10 mouse cellular contexts compared by ENCODE assay signal in the genomic region with DNA sequence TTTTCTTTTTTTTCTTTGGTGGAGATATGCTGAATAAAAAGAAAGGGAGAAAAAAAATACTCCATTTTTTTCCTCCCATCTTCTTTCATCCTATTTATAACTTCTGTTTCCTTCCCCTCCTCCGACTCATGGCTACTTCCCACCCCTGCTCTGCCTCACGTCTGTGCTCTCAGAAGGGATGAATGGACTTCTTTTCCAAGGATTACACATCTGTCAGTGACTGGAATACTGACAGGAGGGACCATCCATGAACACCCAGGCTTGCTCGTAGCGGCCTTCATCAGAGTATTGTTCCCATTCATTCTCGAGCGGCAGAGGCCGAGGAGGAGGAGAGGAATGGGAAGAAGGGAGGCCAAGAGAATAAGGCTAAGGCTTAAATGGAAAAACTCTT. TPM values are rescaled to one million over a fixed set of nuclear protein-coding genes. Genes with fewer than 3 reads are reported as not detected.
DNase-seq lines count a peak whose midpoint lies in the region; ATAC-seq and TF ChIP-seq lines count a peak whose summit lies in the region.
"Had no signal": no experiment of that assay in that cellular context is flagged by ENCODE, and none has a peak within 500 bp of the region (broad histone marks: within the 10 kb centered on the region; RNA-seq: fewer than 3 reads in every experiment).

No protein-coding gene starts in this region.

- H3K27me3 ChIP-seq in heart, embryonic 14.5 days (ENCODE audit: control insufficient read depth, insufficient read depth, low read length): no peaks in the 10 kb centered on the region
- H3K27me3 ChIP-seq in lung, embryonic 14.5 days (ENCODE audit: insufficient read depth, low read length): no peaks in the 10 kb centered on the region
- H3K27me3 ChIP-seq in embryonic facial prominence, embryonic 14.5 days (replicated peaks; ENCODE audit: control insufficient read depth, insufficient read depth, low read length): no peaks in the 10 kb centered on the region; the same call in 1 of the 2 replicates

- TF ChIP-seq POLR2A in lung, adult 2 months (IDR thresholded peaks at IDR 0.05; ENCODE audit: borderline replicate concordance, extremely low read depth, low read depth, low read length): no peak
- no peak for TF ChIP-seq POLR2A in bone marrow macrophage, adult 2 months (IDR thresholded peaks at IDR 0.05; ENCODE audit: borderline replicate concordance, low read depth, low read length)

- no peak overlapping the region for H3K4me3 ChIP-seq in heart, embryonic 14.5 days (ENCODE audit: control insufficient read depth in 1 of 2, insufficient read depth in 1 of 2, low read depth in 1 of 2, low read length in 2 of 2)
- H3K4me3 ChIP-seq in lung, embryonic 14.5 days (ENCODE audit: low read depth, low read length): no peak overlapping the region
- no peak overlapping the region for H3K4me3 ChIP-seq in lung, adult 2 months (replicated peaks; ENCODE audit: extremely low read depth, low read depth, low read length)
- H3K4me3 ChIP-seq in bone marrow macrophage, adult 2 months (ENCODE audit: insufficient read depth, low read length): peak overlapping the region; percentile 34; the same call in 1 of the 2 replicates
- no peak overlapping the region for H3K4me3 ChIP-seq in embryonic facial prominence, embryonic 14.5 days (ENCODE audit: low read depth, low read length)
- H3K4me3 ChIP-seq: left cerebral cortex, adult 2 months had no signal

- TF ChIP-seq CTCF in lung, embryonic 14.5 days (IDR thresholded peaks at IDR 0.05; ENCODE audit: low read depth): no peak
- no peak for TF ChIP-seq CTCF in lung, adult 2 months (IDR thresholded peaks at IDR 0.05; ENCODE audit: insufficient read depth, low read length)
- TF ChIP-seq CTCF in bone marrow macrophage, adult 2 months (IDR thresholded peaks at IDR 0.05; ENCODE audit: low read depth, low read length): no peak

- no peaks in the 10 kb centered on the region for H3K9me3 ChIP-seq in heart, embryonic 14.5 days (ENCODE audit: control insufficient read depth, low read length)
- no peaks in the 10 kb centered on the region for H3K9me3 ChIP-seq in lung, embryonic 14.5 days (ENCODE audit: low read depth, low read length)
- no peaks in the 10 kb centered on the region for H3K9me3 ChIP-seq in embryonic facial prominence, embryonic 14.5 days (ENCODE audit: control insufficient read depth, low read length)

- no peak for ATAC-seq in heart, embryonic 14.5 days (ENCODE audit: insufficient number of reproducible peaks, insufficient read depth, low FRiP score, low read depth)
- no peak for ATAC-seq in lung, embryonic 14.5 days (ENCODE audit: insufficient read depth)
- ATAC-seq in embryonic facial prominence, embryonic 14.5 days (ENCODE audit: low read depth): no peak
- ATAC-seq in megakaryocyte-erythroid progenitor cell, adult 5-6 weeks (replicated peaks; ENCODE audit: low FRiP score, low TSS enrichment, poor library complexity, severe bottlenecking): no peak

- no peak for DNase-seq in heart, adult 9 months (ENCODE audit: low spot score in 2 of 2)
- DNase-seq in lung, embryonic 14.5 days: no peak
- DNase-seq in lung, adult 2 months: no peak
- peak; percentile 25 for DNase-seq in embryonic facial prominence, embryonic 14.5 days (ENCODE audit: low spot score)
- DNase-seq in cerebellum, adult 18-20 months: no peak
- DNase-seq: kidney, adult 18-20 months had no signal

- H3K27ac ChIP-seq in heart, embryonic 14.5 days (replicated peaks in 1 of 2; ENCODE audit: control insufficient read depth in 1 of 2, insufficient read depth in 1 of 2, low read depth in 2 of 2, low read length in 2 of 2): peak overlapping the region; percentile 35 to 63; a peak in 3 of 4 replicates
- peak overlapping the region; percentile 74 for H3K27ac ChIP-seq in lung, embryonic 14.5 days (ENCODE audit: low read depth)
- H3K27ac ChIP-seq in bone marrow macrophage, adult 2 months (ENCODE audit: insufficient read depth, low read depth, low read length): peak overlapping the region; percentile 61
- peak overlapping the region; percentile 39; the same call in 1 of the 2 replicates for H3K27ac ChIP-seq in embryonic facial prominence, embryonic 14.5 days (replicated peaks; ENCODE audit: low read depth, low read length)
- H3K27ac ChIP-seq: left cerebral cortex, adult 2 months had no signal

- H3K4me1 ChIP-seq in heart, embryonic 14.5 days (ENCODE audit: control insufficient read depth in 2 of 2, insufficient read depth in 2 of 2, low read length in 2 of 2): peaks cover 9 to 23% of the 10 kb centered on the region in 2 experiments; a peak in 3 of 4 replicates
- peaks cover 35% of the 10 kb centered on the region for H3K4me1 ChIP-seq in lung, embryonic 14.5 days (ENCODE audit: insufficient read depth)
- H3K4me1 ChIP-seq in lung, adult 2 months (ENCODE audit: control insufficient read depth, insufficient read depth, low read length): peaks cover 13% of the 10 kb centered on the region
- H3K4me1 ChIP-seq in bone marrow macrophage, adult 2 months (ENCODE audit: control insufficient read depth, insufficient read depth, low read length): peaks cover 32% of the 10 kb centered on the region
- H3K4me1 ChIP-seq in embryonic facial prominence, embryonic 14.5 days (ENCODE audit: control insufficient read depth, insufficient read depth, low read length): peaks cover 36% of the 10 kb centered on the region

- H3K4me2 ChIP-seq in heart, embryonic 14.5 days (ENCODE audit: low read length): peak overlapping the region; percentile 21; the same call in 1 of the 2 replicates
- peak overlapping the region; percentile 31; the same call in 1 of the 2 replicates for H3K4me2 ChIP-seq in lung, embryonic 14.5 days
- H3K4me2 ChIP-seq in embryonic facial prominence, embryonic 14.5 days (ENCODE audit: low read depth, low read length): peak overlapping the region; percentile 10; the same call in 1 of the 2 replicates

- H3K9ac ChIP-seq in heart, embryonic 14.5 days (ENCODE audit: low read length): no peak overlapping the region
- no peak overlapping the region for H3K9ac ChIP-seq in lung, embryonic 14.5 days
- no peak overlapping the region for H3K9ac ChIP-seq in embryonic facial prominence, embryonic 14.5 days (ENCODE audit: low read depth, low read length)

- WGBS in heart, embryonic 14.5 days: 50% methylated on average over 7 of the region's 7 CpGs
- 38% methylated on average over 7 of the region's 7 CpGs for WGBS in lung, embryonic 14.5 days
- WGBS in lung, adult 2 months: 31% methylated on average over 7 of the region's 7 CpGs
- 31% methylated on average over 7 of the region's 7 CpGs for WGBS in embryonic facial prominence, embryonic 14.5 days

- H3K36me3 ChIP-seq in heart, embryonic 14.5 days (ENCODE audit: control insufficient read depth, insufficient read depth, low read length): no peaks in the 10 kb centered on the region
- no peaks in the 10 kb centered on the region for H3K36me3 ChIP-seq in lung, embryonic 14.5 days (ENCODE audit: insufficient read depth)
- no peaks in the 10 kb centered on the region for H3K36me3 ChIP-seq in embryonic facial prominence, embryonic 14.5 days (ENCODE audit: control insufficient read depth, insufficient read depth, low read length)

RNA-seq across cellular contexts. Expression of a gene that starts 31.5 kb away (rescaled TPM):
- polyA plus RNA-seq in heart, embryonic 14.5 days (2014; fragmentation: Nextera tagmentation; extraction: Ambion mirVana): 44.1 and 47.0 TPM in 2 replicates
- polyA plus RNA-seq in lung, embryonic 14.5 days (2014; fragmentation: Nextera tagmentation; extraction: Ambion mirVana): 79.2 and 87.6 TPM in 2 replicates
- 57.3 and 67.2 TPM in 2 replicates for polyA plus RNA-seq in lung, adult 2 months (2012; rRNA removed)
- 7.4 and 7.9 TPM in 2 replicates for polyA plus RNA-seq in bone marrow macrophage, adult 2 months (2012; ENCODE audit: insufficient read depth, insufficient read length, missing spikeins)
- 32.7 and 35.8 TPM in 2 replicates for polyA plus RNA-seq in embryonic facial prominence, embryonic 14.5 days (2014; fragmentation: Nextera tagmentation; extraction: Ambion mirVana)
- total RNA-seq in megakaryocyte-erythroid progenitor cell, adult 5-6 weeks (2014; fragmentation: Nextera tagmentation): 9.9 and 13.4 TPM in 2 replicates
- total RNA-seq in megakaryocyte-erythroid progenitor cell, adult 5-6 weeks (2017): 3.2 and 11.0 TPM in 2 replicates
